Mouse (Mus musculus) olfactory bulb, adult 2 months (tissue): ENCODE measurements around the gene Smc3. TPM values are rescaled to one million over a fixed set of nuclear protein-coding genes. Genes with fewer than 3 reads are reported as not detected.
A peak's percentile ranks its signal among the peaks of the same experiment; 100 is the strongest.

Source experiments
- H3K27ac ChIP-seq: fragments of 200-500 bp; 2 replicates; pipeline ENCODE4 v1.5.1; 2012; ENCODE audit warnings: low read depth, low read length; ENCODE audit not compliant: insufficient read depth
- H3K4me1 ChIP-seq: fragments of 200-500 bp; 2 replicates; pipeline ENCODE4 v1.6.1; 2012; ENCODE audit warnings: low read length; ENCODE audit not compliant: control insufficient read depth, insufficient read depth
- H3K4me3 ChIP-seq: fragments of 200-500 bp; 2 replicates; pipeline ENCODE4 v1.5.1; 2012; ENCODE audit warnings: mild to moderate bottlenecking, low read depth, low read length, moderate library complexity; ENCODE audit not compliant: insufficient read depth
- CTCF ChIP-seq: fragments of 200-500 bp; IDR thresholded peaks from 2 replicates; pipeline ENCODE4 v1.5.1; 2012; ENCODE audit warnings: low read depth, mild to moderate bottlenecking, low read length, moderate library complexity; ENCODE audit not compliant: insufficient read depth
- POLR2A ChIP-seq: fragments of 200-500 bp; IDR thresholded peaks from 2 replicates; pipeline ENCODE4 v1.6.1; 2012; ENCODE audit warnings: mild to moderate bottlenecking, low read depth, low read length, moderate library complexity; ENCODE audit not compliant: insufficient read depth
- WGBS: fragments of 180-500 bp; shearing (Covaris S2); methylation state at CpG from one replicate; pipeline ENCODE4 v1.1.7; 2018; 5-methylcytosine and 5-hydroxymethylcytosine counted together
- polyA plus RNA-seq: library from polyadenylated mRNA; stranded (reverse); fragments of >200 nt; gene quantifications from 2 replicates; pipeline ENCODE4 v1.2.4, GENCODE M21; 2012; ENCODE audit warnings: low replicate concordance; ENCODE audit not compliant: missing spikeins, insufficient read depth, insufficient read length

Gene Smc3
- polyA plus RNA-seq, 1 experiment, result 104 TPM

GRCm38 (mm10) chr19:53600549-53601362, 558 bp downstream of the Smc3 start:
- Histone ChIP-seq H3K4me3 (peak overlapping the region; percentile 82), H3K27ac (peak overlapping the region; percentile 98), H3K4me1 (peaks cover 2% of the 10 kb centered on the region; the same call in 1 of the 2 replicates)
- under 1% methylated on average over 58 of the region's 82 CpGs for WGBS
- TF ChIP-seq CTCF (0 out of 2 replicates have a peak, but pooled peaks have one; percentile 5), POLR2A (no peak)

GRCm38 (mm10) chr19:53601363-53601655, 1.1 kb downstream of the Smc3 start:
- WGBS, result 1% methylated on average over 11 of the region's 11 CpGs

GRCm38 (mm10) chr19:53608921-53609320, 8.7 kb downstream of the Smc3 start:
- Histone ChIP-seq H3K4me1 (peaks cover 10% of the 10 kb centered on the region), H3K27ac (no peak overlapping the region), H3K4me3 (no peak overlapping the region)
- 31% methylated on average over 6 of the region's 6 CpGs for WGBS
- no peak for TF ChIP-seq POLR2A
- no peak for TF ChIP-seq CTCF

More at GRCm38 (mm10) chr19:53601363-53601655, 1.1 kb downstream of the Smc3 start:
- Histone ChIP-seq H3K27ac (peak overlapping the region; percentile 98; the same call in 1 of the 2 replicates), H3K4me1 (peaks cover 2% of the 10 kb centered on the region; the same call in 1 of the 2 replicates), H3K4me3 (peak overlapping the region; percentile 82)
- TF ChIP-seq CTCF (no peak), POLR2A (no peak)

DNA sequence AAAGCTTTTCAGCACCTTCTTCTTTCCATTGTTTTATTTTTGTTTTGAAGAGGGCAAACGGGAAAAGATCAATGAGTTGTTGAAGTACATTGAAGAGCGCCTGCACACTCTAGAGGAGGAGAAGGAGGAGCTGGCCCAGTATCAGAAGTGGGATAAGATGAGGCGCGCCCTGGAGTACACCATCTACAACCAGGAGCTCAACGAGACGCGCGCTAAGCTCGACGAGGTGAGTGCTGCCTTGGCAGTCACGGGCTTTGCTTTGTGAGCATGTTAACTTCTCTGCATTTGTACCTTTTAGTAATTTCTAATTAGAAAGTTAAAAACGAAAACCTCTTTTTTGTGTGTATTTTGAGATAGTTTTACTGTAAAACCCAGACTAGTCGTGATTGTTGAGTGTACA, 21.5 kb downstream of the Smc3 start:
- TF ChIP-seq CTCF (no peak), POLR2A (no peak)
- Histone ChIP-seq H3K4me1 (no peaks in the 10 kb centered on the region), H3K27ac (no peak overlapping the region), H3K4me3 (no peak overlapping the region)
- WGBS, result 87% methylated on average over 13 of the region's 13 CpGs

DNA sequence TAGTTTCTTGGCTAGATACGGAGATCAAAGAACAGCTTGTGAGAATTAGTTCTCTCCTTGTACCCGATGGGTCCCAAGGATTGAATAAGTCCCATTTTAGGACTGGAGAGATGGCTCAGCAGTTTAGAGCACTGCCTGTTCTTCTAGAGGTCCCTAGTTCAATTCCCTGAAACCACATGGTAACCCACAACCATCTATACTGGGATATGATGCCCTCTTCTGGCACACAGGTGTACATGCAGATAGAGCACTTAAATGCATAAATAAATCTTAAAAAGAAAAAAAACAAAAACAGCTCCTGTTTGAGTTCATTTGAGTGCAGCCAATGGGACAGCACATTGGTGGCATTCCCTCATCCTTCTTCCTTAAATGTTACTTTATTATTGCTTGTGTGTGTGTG, 37.8 kb downstream of the Smc3 start:
- WGBS, result 78% methylated on average over 2 of the region's 2 CpGs
- Histone ChIP-seq H3K4me3 (no peak overlapping the region), H3K27ac (no peak overlapping the region), H3K4me1 (no peaks in the 10 kb centered on the region)
- TF ChIP-seq CTCF (no peak), POLR2A (no peak)

DNA sequence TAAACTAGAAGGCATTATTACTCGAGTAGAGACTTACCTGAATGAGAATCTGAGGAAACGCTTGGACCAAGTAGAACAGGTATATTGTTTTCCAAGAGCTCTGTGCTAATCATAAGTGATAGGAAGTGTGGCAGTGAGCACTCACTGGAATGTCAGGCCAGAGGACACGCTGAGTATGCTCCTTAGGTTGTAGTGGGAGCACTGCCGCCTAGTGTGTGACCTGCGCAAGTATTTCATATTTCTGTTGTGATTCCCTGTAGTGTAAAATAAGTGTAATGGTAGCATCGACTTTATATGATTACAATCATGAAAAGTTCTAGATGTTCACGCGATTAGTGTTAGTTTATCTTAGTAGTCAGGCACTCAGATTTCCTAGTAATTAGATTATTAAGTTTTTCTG, 38.5 kb downstream of the Smc3 start:
- TF ChIP-seq CTCF (no peak), POLR2A (no peak)
- no peak overlapping the region for H3K4me3 ChIP-seq
- H3K4me1 ChIP-seq, result no peaks in the 10 kb centered on the region
- 87% methylated on average over 8 of the region's 8 CpGs for WGBS
- no peak overlapping the region for H3K27ac ChIP-seq

DNA sequence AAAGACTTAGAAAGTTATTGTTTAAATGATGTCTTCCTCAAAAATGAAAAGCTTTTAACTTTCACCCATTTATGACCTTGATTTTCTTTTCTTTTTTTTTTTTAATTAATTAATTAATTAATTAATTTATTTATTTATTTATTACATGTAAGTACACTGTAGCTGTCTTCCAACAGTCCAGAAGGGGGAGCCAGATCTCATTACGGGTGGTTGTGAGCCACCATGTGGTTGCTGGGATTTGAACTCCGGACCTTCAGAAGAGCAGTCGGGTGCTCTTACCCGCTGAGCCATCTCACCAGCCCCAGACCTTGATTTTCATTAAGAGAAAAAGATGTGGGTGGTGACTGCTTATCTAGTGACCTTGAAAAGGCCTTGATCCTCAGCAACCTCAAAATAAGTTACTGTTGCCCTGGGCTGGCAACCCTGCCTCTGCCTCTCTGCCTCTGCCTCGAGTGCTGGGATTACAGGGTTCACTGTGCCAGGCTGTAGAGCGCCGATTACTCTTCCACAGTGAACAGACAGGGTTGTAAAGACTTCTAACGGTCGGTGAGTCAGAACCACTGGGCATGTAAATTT, 43.9 kb downstream of the Smc3 start:
- Histone ChIP-seq H3K4me3 (no peak overlapping the region), H3K27ac (no peak overlapping the region), H3K4me1 (peaks cover 5% of the 10 kb centered on the region)
- TF ChIP-seq CTCF, result no peak
- TF ChIP-seq POLR2A, result no peak
- WGBS, result 76% methylated on average over 9 of the region's 9 CpGs

- WGBS, result 75% methylated on average over 9 of the region's 9 CpGs
- Histone ChIP-seq H3K27ac (0 out of 2 replicates have a peak overlapping the region, but pooled peaks have one; percentile 4), H3K4me3 (no peak overlapping the region), H3K4me1 (peaks cover 10% of the 10 kb centered on the region)
- TF ChIP-seq CTCF (no peak), POLR2A (no peak)
These were observed 47.1 kb downstream of the Smc3 start for GRCm38 (mm10) chr19:53647301-53647700.

DNA sequence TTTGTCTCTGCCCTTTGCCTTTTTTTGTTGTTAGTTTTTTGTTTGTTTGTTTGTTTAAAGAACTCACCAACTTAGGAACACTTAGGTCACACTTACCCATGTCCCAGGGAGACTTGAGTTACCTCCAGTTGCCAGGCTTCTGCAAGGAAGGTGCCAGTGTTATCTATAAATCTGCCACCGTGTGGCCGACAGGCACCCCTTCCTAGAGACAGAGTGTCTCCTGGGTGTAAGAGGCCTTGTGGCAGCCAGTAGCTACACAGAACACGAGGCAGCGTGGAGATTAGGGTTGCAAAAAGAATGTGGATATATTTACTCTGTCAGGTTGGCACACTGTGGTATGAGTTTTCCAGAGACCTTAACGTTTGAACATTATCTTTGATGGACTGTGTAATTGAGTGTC, 47.9 kb downstream of the Smc3 start:
- H3K4me1 ChIP-seq, result peaks cover 12% of the 10 kb centered on the region
- TF ChIP-seq CTCF (no peak), POLR2A (no peak)
- 27% methylated on average over 5 of the region's 5 CpGs for WGBS
- H3K27ac ChIP-seq, result no peak overlapping the region
- no peak overlapping the region for H3K4me3 ChIP-seq
